Mouse (Mus musculus): Measurements from ENCODE around the gene Wwc2. TPM values are rescaled to one million over a fixed set of nuclear protein-coding genes. Genes with fewer than 3 reads are reported as not detected.

Gene Wwc2
- polyA plus RNA-seq, 1 experiment from 2014 or later, result 18.5 TPM

DNA sequence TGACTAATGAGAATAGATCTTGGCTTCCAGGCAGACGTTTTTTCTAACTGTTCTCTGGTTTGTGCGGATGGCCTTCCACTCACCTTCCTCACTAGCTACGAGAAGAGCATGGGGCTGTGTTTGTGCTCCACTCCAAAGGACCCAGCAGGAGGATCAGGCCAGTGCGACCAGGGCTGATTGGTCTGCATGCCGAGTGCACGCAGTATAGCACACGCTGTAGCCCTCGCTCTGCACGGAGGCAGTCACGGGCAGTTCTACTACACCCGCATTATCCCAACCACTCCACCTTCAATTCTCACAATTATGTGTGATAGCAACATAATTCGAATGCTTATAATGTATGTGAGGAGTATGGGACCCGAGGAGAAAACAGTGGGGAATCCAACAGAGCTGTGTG lies 99.9 kb downstream of the Wwc2 start:
- H3K9ac ChIP-seq (ENCODE audit: low read depth, low read length), result no peak overlapping the region
- no peaks in the 10 kb centered on the region for H3K9me3 ChIP-seq (ENCODE audit: control insufficient read depth, low read length)
- no peak overlapping the region for H3K4me3 ChIP-seq (ENCODE audit: low read length)
- H3K27ac ChIP-seq (ENCODE audit: low read depth, low read length), result no peak overlapping the region
- no peaks in the 10 kb centered on the region for H3K4me1 ChIP-seq (ENCODE audit: control insufficient read depth, insufficient read depth, low read length)
- ATAC-seq (ENCODE audit: low FRiP score, low TSS enrichment), result no peak
- 85% methylated on average over 13 of the region's 13 CpGs for WGBS
- peaks cover 18% of the 10 kb centered on the region for H3K36me3 ChIP-seq (ENCODE audit: control insufficient read depth, insufficient read depth, low read length)
- no peaks in the 10 kb centered on the region for H3K27me3 ChIP-seq (ENCODE audit: control insufficient read depth, insufficient read depth, low read length)
- H3K4me2 ChIP-seq (replicated peaks; ENCODE audit: low read depth, low read length), result no peak overlapping the region

DNA sequence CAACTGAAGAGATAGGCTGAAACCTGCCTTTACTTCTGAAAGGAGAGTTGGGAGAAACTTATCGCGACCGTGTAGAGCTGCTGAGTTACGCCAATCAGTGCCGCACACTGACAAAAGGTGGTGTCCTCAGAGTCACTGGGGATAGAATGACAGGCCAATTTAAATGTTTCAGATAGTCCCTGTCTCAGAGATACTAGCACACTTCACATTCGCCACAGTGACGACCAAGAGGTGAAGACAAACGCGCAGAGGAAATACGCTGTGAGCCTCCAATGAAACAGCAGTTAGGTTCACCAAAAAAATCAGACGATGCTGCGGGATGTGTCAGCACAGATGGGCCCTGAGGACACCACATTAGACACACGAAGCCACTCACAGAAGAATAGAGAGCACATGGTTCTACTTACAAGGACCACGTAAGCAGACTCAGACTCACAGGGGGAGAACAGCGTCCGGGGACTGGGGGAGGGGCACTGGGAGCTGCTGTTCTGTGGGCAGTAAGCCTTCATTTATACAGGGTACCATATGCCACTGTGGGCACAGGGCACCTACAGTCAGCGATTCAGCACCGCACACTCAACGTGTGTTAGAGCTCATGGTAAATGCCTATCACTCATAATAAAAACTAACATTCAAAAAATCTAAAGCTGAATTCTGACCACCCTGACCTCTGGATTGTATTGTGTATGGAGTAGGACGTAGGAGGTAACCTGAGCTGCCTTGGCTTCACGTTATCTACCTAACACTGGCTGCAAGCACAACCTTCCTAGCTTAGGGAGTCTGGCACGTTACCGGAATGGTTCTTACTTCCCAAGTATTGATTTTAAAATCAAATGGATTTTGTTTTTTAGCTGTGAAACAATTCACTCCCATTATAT lies 100.5 kb downstream of the Wwc2 start:
- Histone ChIP-seq H3K4me2 (replicated peaks; ENCODE audit: low read depth, low read length) (no peak overlapping the region), H3K36me3 (ENCODE audit: control insufficient read depth, insufficient read depth, low read length) (peaks cover 12% of the 10 kb centered on the region), H3K9ac (ENCODE audit: low read depth, low read length) (no peak overlapping the region), H3K27ac (ENCODE audit: low read depth, low read length) (no peak overlapping the region), H3K4me3 (ENCODE audit: low read length) (no peak overlapping the region), H3K4me1 (ENCODE audit: control insufficient read depth, insufficient read depth, low read length) (no peaks in the 10 kb centered on the region), H3K27me3 (ENCODE audit: control insufficient read depth, insufficient read depth, low read length) (no peaks in the 10 kb centered on the region), H3K9me3 (ENCODE audit: control insufficient read depth, low read length) (no peaks in the 10 kb centered on the region)
- WGBS, result 78% methylated on average over 23 of the region's 23 CpGs
- ATAC-seq (ENCODE audit: low FRiP score, low TSS enrichment), result no peak

DNA sequence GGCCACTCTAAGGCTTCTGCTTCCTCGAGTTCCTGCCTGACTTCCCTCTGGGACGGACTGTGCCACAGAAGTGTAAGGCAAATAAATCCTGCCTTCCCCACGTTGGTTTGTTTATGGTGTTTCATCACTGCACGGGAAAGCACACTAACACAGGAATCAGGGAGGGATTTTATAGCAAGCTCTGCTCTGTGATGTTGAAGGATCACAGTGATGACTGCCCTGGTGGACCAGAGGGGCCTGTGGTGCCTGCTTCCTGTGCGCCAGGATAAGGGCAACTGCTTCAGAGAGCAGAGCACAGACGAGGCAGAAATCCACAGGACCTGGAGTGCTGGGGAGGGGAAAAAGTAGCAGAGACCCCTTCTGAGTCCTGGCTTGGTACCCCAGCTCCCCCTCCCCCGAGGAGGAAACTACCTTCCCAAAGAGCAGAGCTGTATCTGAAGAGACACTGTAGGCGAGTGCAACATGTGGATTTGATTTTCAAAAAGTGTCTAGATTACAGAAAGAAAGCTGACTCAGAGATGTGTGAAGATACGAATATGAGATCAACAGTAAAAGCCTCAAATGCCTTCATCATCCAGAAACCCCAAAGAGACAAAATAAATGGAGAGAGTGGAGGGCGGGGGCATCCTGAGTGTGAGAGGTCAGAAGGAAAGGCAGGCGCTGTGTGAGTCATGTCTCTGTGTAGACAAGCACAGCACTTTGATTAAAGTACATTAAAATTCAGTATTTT lies 101.7 kb downstream of the Wwc2 start:
- H3K4me2 ChIP-seq (replicated peaks; ENCODE audit: low read depth, low read length), result no peak overlapping the region
- peaks cover 14% of the 10 kb centered on the region for H3K36me3 ChIP-seq (ENCODE audit: control insufficient read depth, insufficient read depth, low read length)
- no peaks in the 10 kb centered on the region for H3K4me1 ChIP-seq (ENCODE audit: control insufficient read depth, insufficient read depth, low read length)
- H3K9ac ChIP-seq (ENCODE audit: low read depth, low read length), result no peak overlapping the region
- H3K9me3 ChIP-seq (ENCODE audit: control insufficient read depth, low read length), result no peaks in the 10 kb centered on the region
- H3K4me3 ChIP-seq (ENCODE audit: low read length), result no peak overlapping the region
- H3K27ac ChIP-seq (ENCODE audit: low read depth, low read length), result no peak overlapping the region
- no peak for ATAC-seq (ENCODE audit: low FRiP score, low TSS enrichment)
- WGBS, result 57% methylated on average over 11 of the region's 11 CpGs
- no peaks in the 10 kb centered on the region for H3K27me3 ChIP-seq (ENCODE audit: control insufficient read depth, insufficient read depth, low read length)

DNA sequence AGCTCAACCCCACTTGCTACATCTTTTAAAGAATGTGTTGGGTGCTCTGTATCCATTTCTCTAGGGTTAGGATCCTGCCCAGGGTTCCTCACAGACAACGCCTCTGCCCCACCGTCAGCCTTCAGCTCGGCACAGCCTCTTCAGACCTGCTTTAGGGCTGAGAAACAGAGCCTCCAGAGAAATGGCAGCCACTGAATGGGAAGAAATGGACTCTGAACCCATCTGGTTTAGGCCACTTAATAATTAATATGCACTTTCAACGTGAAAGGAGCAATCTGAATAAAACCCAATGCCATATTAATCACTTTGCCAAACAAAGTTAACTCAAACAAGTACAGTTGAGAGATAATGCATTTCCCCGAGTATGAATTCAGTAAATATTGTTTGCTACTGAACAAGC lies 106.4 kb downstream of the Wwc2 start:
- Histone ChIP-seq H3K27me3 (ENCODE audit: control insufficient read depth, insufficient read depth, low read length) (no peaks in the 10 kb centered on the region), H3K9ac (ENCODE audit: low read depth, low read length) (no peak overlapping the region), H3K27ac (ENCODE audit: low read depth, low read length) (no peak overlapping the region), H3K4me1 (ENCODE audit: control insufficient read depth, insufficient read depth, low read length) (no peaks in the 10 kb centered on the region), H3K9me3 (ENCODE audit: control insufficient read depth, low read length) (no peaks in the 10 kb centered on the region), H3K4me2 (replicated peaks; ENCODE audit: low read depth, low read length) (no peak overlapping the region), H3K4me3 (ENCODE audit: low read length) (no peak overlapping the region), H3K36me3 (ENCODE audit: control insufficient read depth, insufficient read depth, low read length) (peaks cover 41% of the 10 kb centered on the region)
- WGBS, result 91% methylated on average over 5 of the region's 5 CpGs
- ATAC-seq (ENCODE audit: low FRiP score, low TSS enrichment), result no peak

DNA sequence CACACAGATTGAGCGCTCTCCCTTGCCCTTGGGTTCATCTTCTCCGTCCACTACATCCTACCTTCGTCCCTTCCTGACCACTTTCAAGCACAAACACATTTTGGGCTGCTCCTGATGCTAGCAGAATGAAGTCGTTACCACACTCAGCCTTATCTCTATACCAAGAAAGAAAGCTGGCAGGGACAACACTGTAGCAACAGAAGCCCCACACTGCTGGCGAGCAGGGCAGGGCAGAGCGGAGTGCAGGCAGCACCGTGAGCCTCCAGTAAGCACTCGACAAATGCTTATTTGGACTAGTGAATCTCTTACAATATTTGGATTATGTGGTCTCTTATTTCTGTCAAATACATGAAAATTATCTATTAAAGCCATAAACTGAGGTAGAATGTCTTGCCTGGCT lies 107.0 kb downstream of the Wwc2 start:
- Histone ChIP-seq H3K4me2 (replicated peaks; ENCODE audit: low read depth, low read length) (no peak overlapping the region), H3K27ac (ENCODE audit: low read depth, low read length) (no peak overlapping the region), H3K36me3 (ENCODE audit: control insufficient read depth, insufficient read depth, low read length) (peaks cover 41% of the 10 kb centered on the region), H3K4me1 (ENCODE audit: control insufficient read depth, insufficient read depth, low read length) (no peaks in the 10 kb centered on the region), H3K4me3 (ENCODE audit: low read length) (no peak overlapping the region), H3K9ac (ENCODE audit: low read depth, low read length) (no peak overlapping the region), H3K27me3 (ENCODE audit: control insufficient read depth, insufficient read depth, low read length) (no peaks in the 10 kb centered on the region), H3K9me3 (ENCODE audit: control insufficient read depth, low read length) (no peaks in the 10 kb centered on the region)
- ATAC-seq (ENCODE audit: low FRiP score, low TSS enrichment), result no peak
- WGBS, result 93% methylated on average over 8 of the region's 8 CpGs

DNA sequence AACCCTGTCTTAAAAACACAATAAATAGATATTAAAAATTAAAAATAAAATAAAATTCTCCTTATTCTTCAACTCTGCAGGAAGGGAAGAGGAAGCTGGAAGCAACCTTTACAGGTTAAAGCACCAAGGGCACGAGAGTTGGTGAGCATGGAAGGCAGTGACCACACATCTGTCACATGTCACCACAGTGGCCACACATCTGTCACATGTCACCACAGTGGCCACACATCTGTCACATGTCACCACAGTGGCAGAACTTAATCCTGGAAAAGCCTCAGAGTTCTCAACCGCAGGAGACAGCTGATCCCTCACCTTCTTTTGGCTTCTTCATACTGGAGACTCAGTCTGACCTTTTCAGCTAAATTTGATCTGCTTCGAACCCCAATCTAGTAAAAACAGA lies 112.2 kb downstream of the Wwc2 start:
- Histone ChIP-seq H3K4me1 (ENCODE audit: control insufficient read depth, insufficient read depth, low read length) (0 out of 2 replicates have a peak, but pooled peaks cover 10% of the 10 kb centered on the region), H3K36me3 (ENCODE audit: control insufficient read depth, insufficient read depth, low read length) (peaks cover 50% of the 10 kb centered on the region), H3K9ac (ENCODE audit: low read depth, low read length) (no peak overlapping the region), H3K4me3 (ENCODE audit: low read length) (no peak overlapping the region), H3K27ac (ENCODE audit: low read depth, low read length) (no peak overlapping the region), H3K27me3 (ENCODE audit: control insufficient read depth, insufficient read depth, low read length) (no peaks in the 10 kb centered on the region), H3K9me3 (ENCODE audit: control insufficient read depth, low read length) (no peaks in the 10 kb centered on the region), H3K4me2 (replicated peaks; ENCODE audit: low read depth, low read length) (no peak overlapping the region)
- ATAC-seq (ENCODE audit: low FRiP score, low TSS enrichment), result no peak
- 73% methylated on average over 3 of the region's 3 CpGs for WGBS

DNA sequence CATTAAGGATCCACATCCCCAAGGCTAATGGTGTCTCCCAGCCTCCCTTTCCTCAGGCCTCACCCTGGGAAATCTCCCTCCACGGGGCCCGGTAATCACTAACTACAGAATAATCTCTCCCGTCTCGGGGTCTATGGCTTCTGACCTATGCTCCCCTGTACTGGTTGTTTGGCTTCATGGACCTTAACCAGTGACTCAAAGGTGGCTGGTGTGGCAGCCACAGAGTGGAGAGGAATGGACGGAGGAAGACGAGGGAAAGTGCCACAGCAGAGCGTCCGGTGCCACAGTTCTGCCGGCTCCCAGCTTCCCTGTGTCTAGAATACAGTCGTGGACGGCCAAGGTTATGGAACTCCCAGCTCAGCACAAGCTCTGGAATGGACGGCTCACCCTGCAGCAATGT lies 114.9 kb downstream of the Wwc2 start:
- Histone ChIP-seq H3K4me3 (ENCODE audit: low read length) (no peak overlapping the region), H3K27me3 (ENCODE audit: control insufficient read depth, insufficient read depth, low read length) (no peaks in the 10 kb centered on the region), H3K4me1 (ENCODE audit: control insufficient read depth, insufficient read depth, low read length) (0 out of 2 replicates have a peak, but pooled peaks cover 10% of the 10 kb centered on the region), H3K4me2 (replicated peaks; ENCODE audit: low read depth, low read length) (no peak overlapping the region), H3K27ac (ENCODE audit: low read depth, low read length) (no peak overlapping the region), H3K36me3 (ENCODE audit: control insufficient read depth, insufficient read depth, low read length) (peaks cover 41% of the 10 kb centered on the region; the same call in 1 of the 2 replicates), H3K9ac (ENCODE audit: low read depth, low read length) (no peak overlapping the region), H3K9me3 (ENCODE audit: control insufficient read depth, low read length) (no peaks in the 10 kb centered on the region; the same call in 1 of the 2 replicates)
- 87% methylated on average over 12 of the region's 12 CpGs for WGBS
- ATAC-seq (ENCODE audit: low FRiP score, low TSS enrichment), result no peak

DNA sequence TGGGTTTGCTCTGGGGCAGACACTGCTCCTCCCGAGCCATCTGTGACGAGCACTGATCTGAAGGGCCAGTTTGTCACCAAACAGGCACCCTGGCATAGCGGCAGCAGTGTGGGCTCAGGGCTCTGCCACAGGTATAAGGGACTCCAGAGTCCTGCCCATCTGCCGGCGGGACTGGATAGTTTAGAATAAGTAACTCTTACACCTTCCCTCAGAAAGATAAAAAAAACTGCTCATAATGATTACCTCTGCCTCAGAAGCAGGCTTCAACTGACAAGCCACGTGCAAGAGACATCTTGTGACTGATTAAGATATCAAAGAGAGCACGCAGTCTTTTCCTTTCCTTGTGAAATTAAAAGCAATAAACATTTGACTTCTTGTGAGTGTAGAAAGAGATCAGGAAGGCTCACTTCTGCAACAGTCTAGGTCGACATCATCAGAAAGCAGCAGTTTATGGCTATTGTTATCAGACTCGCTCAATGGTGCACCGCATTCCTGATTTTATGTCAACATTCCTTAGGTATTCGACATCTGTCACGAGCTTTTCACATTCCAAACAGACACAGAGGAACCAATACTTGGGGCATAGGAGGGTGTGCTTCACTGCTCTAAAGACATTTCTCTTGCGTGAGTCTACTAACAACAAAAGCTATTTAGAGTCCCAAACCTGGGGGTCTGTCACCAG lies 116.1 kb downstream of the Wwc2 start:
- Histone ChIP-seq H3K9ac (ENCODE audit: low read depth, low read length) (no peak overlapping the region), H3K4me2 (replicated peaks; ENCODE audit: low read depth, low read length) (no peak overlapping the region), H3K27me3 (ENCODE audit: control insufficient read depth, insufficient read depth, low read length) (no peaks in the 10 kb centered on the region), H3K36me3 (ENCODE audit: control insufficient read depth, insufficient read depth, low read length) (peaks cover 47% of the 10 kb centered on the region; the same call in 1 of the 2 replicates), H3K27ac (ENCODE audit: low read depth, low read length) (no peak overlapping the region), H3K4me3 (ENCODE audit: low read length) (no peak overlapping the region), H3K4me1 (ENCODE audit: control insufficient read depth, insufficient read depth, low read length) (0 out of 2 replicates have a peak, but pooled peaks cover 10% of the 10 kb centered on the region), H3K9me3 (ENCODE audit: control insufficient read depth, low read length) (no peaks in the 10 kb centered on the region; the same call in 1 of the 2 replicates)
- WGBS, result 72% methylated on average over 13 of the region's 13 CpGs
- ATAC-seq (ENCODE audit: low FRiP score, low TSS enrichment), result no peak
